Mouse (Mus musculus) liver, adult 2 months (tissue): ENCODE measurements around the gene 4933428G20Rik.

Experiments
- CTCF ChIP-seq: fragments of 200-500 bp; IDR thresholded peaks from 2 replicates; pipeline ENCODE4 v1.5.1; 2011; ENCODE audit warnings: low read depth, low read length, control low read depth
- POLR2A ChIP-seq: fragments of 200-500 bp; IDR thresholded peaks from 2 replicates; pipeline ENCODE4 v1.6.1; 2011; ENCODE audit warnings: low read length, control low read depth; ENCODE audit not compliant: insufficient read depth; ENCODE audit errors: extremely low read depth

- no peak for TF ChIP-seq CTCF
- no peak for TF ChIP-seq POLR2A
Observed at GRCm38 (mm10) chr11:97502383-97502782, 2.2 kb upstream of the 4933428G20Rik start.
